Mouse (Mus musculus): Measurements from ENCODE around the gene Fgd2. TPM values are rescaled to one million over a fixed set of nuclear protein-coding genes. Genes with fewer than 3 reads are reported as not detected.

Fgd2 gene
- 28.8 TPM for total RNA-seq (2023)

GRCm38 (mm10) chr17:29360761-29361221, at the start of gene Fgd2:
TSS of gene Fgd2 (plus strand) at chr17:29360914.

GRCm38 (mm10) chr17:29317380-29317779, 43.3 kb upstream of the Fgd2 start, which contains the start of gene Pi16:
TSS of gene Pi16 (plus strand) at chr17:29317680.

DNA sequence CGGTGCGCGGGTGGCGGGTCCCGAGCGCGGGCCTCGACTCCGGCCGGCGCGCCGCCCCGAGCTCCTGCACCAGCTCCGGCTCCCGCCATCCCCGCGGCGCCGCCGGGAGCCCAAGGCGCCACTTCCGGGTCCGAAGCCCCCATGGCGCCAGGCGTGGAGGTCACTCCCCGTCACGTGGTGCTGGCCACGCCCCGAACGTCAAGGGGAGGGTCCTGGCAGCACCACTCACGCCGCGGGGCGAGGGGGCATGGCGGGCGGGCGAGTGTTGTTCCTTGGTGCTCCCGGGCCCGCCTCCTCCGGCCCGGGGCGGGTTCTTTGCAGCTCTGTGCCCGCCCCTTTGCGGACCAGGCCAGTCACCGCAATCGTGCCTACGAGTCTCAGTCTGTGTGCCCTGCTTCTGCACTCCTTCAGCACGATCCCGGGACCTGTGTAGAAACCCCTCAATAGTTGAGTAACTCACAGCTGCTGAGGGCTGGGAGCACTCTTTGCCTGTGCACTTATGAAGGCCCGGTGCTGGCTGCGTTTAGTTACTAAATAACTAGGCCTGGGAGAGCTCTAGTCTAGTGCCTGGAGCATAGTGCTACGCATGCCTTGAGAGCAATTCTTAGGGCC, 13.0 kb upstream of the Fgd2 start, which contains the start of gene Mtch1:
TSS of gene Mtch1 (minus strand) at position 290 of the 612 bp plus-strand sequence.

Other genes with a start within 250 kb of the Fgd2 start
- 0.18 TPM for gene Rab44, start 246.8 kb upstream of the Fgd2 start, total RNA-seq (2023)
- gene Cpne5, start 122.7 kb upstream of the Fgd2 start, total RNA-seq (2023), result 0.21 TPM
- gene Ppil1, start 96.7 kb upstream of the Fgd2 start, total RNA-seq (2023), result 12.6 TPM
- 49.3 TPM for gene BC004004, start 92.1 kb upstream of the Fgd2 start, total RNA-seq (2023)
- 0.52 TPM for gene Pi16, start 43.2 kb upstream of the Fgd2 start, total RNA-seq (2023)
- 57.1 TPM for gene Mtch1, start 13.0 kb upstream of the Fgd2 start, total RNA-seq (2023)
- gene Pim1, start 129.8 kb downstream of the Fgd2 start, total RNA-seq (2023), result 250 TPM
- not detected for gene Gm17657, start 188.7 kb downstream of the Fgd2 start, total RNA-seq (2023)
- 42.1 TPM for gene Tbc1d22b, start 188.9 kb downstream of the Fgd2 start, total RNA-seq (2023)
- not detected for gene Tmem217, start 191.5 kb downstream of the Fgd2 start, total RNA-seq (2023)

All from CD8-positive naive resting alpha-beta T cell, adult 57 days (primary cell).